In the genomic region with DNA sequence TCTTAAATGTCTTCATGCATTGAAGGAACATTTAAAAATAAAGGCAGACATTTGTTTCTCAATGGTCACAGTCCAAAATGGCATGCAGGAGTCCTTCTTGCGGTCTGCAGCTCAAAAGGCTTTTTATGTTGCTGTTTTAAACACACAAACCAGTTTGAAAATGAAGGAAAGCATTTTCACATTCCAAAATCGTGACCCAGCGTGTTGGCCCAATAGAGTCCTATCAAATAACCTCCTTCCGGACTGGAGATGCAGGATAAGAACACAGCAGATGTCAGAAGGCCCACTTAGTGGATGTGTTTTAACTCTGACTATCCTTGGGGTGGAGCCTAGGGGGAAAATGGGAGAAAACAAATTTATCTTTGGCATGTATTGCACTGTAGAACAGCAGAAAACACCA, we compare ENCODE assay signal across 25 mouse cellular contexts.
A peak's percentile ranks its signal among the peaks of the same experiment; 100 is the strongest.
DNase-seq lines count a peak whose midpoint lies in the region; ATAC-seq and TF ChIP-seq lines count a peak whose summit lies in the region.
"Had no signal": no experiment of that assay in that cellular context is flagged by ENCODE, and none has a peak within 500 bp of the region (broad histone marks: within the 10 kb centered on the region; RNA-seq: fewer than 3 reads in every experiment).

No protein-coding gene starts in this region.

- peaks cover 2% of the 10 kb centered on the region; the same call in 1 of the 2 replicates for H3K36me3 ChIP-seq in heart, adult 2 months (ENCODE audit: control insufficient read depth, insufficient read depth, low read length)
- H3K36me3 ChIP-seq in midbrain, postnatal 0 days (ENCODE audit: insufficient read depth, low read length) = no peaks in the 10 kb centered on the region
- H3K36me3 ChIP-seq: embryonic facial prominence, embryonic 12.5 days; embryonic facial prominence, embryonic 15.5 days; forebrain, embryonic 12.5 days; forebrain, embryonic 15.5 days; heart, embryonic 15.5 days; hindbrain, embryonic 10.5 days; hindbrain, embryonic 13.5 days; intestine, embryonic 15.5 days had no signal

- H3K9ac ChIP-seq in heart, adult 2 months (ENCODE audit: low read depth, low read length) = no peak overlapping the region
- no peak overlapping the region for H3K9ac ChIP-seq in midbrain, postnatal 0 days (replicated peaks; ENCODE audit: low read length, poor library complexity, severe bottlenecking)
- H3K9ac ChIP-seq: embryonic facial prominence, embryonic 12.5 days; embryonic facial prominence, embryonic 15.5 days; forebrain, embryonic 12.5 days; forebrain, embryonic 15.5 days; heart, embryonic 15.5 days; hindbrain, embryonic 13.5 days; intestine, embryonic 15.5 days had no signal

- no peak overlapping the region for H3K4me3 ChIP-seq in heart, adult 2 months
- H3K4me3 ChIP-seq in midbrain, postnatal 0 days (ENCODE audit: low read depth, low read length) = no peak overlapping the region
- H3K4me3 ChIP-seq: embryonic facial prominence, embryonic 12.5 days; embryonic facial prominence, embryonic 15.5 days; forebrain, embryonic 12.5 days; forebrain, embryonic 15.5 days; heart, embryonic 15.5 days; hindbrain, embryonic 10.5 days; hindbrain, embryonic 13.5 days; intestine, embryonic 15.5 days had no signal

- H3K79me2 ChIP-seq in heart, adult 2 months (replicated peaks; ENCODE audit: control insufficient read depth, insufficient read depth, low read length) = no peaks in the 10 kb centered on the region

- no peak for TF ChIP-seq POLR2A in heart, adult 2 months (IDR thresholded peaks at IDR 0.05; ENCODE audit: insufficient read depth, low read depth, low read length)

- no peak for TF ChIP-seq EP300 in heart, adult 2 months (IDR thresholded peaks at IDR 0.05; ENCODE audit: insufficient read depth, low read depth, low read length)

- H3K27ac ChIP-seq in heart, adult 2 months = no peak overlapping the region
- no peak overlapping the region for H3K27ac ChIP-seq in midbrain, postnatal 0 days (ENCODE audit: low read depth, low read length)
- H3K27ac ChIP-seq: embryonic facial prominence, embryonic 12.5 days; embryonic facial prominence, embryonic 15.5 days; forebrain, embryonic 12.5 days; forebrain, embryonic 15.5 days; heart, embryonic 15.5 days; hindbrain, embryonic 10.5 days; hindbrain, embryonic 13.5 days; intestine, embryonic 15.5 days had no signal

- DNase-seq in gastrocnemius, adult 18-20 months (ENCODE audit: low spot score) = peak; percentile 54
- DNase-seq in gastrocnemius, postnatal 14 days = no peak
- peak; percentile 92 for DNase-seq in heart, adult 11 months
- DNase-seq in heart, adult 2 months = no peak
- peak; percentile 42 for DNase-seq in NIH3T3 (ENCODE audit: low read depth)
- DNase-seq in skeletal muscle tissue, adult 2 months (ENCODE audit: low read depth, low spot score) = peak; percentile 47
- DNase-seq in midbrain, postnatal 0 days (ENCODE audit: low spot score) = no peak
- DNase-seq: adrenal gland, postnatal 10 days; adrenal gland, postnatal 36 days; cerebellum, adult 18-20 months; cerebellum, adult 9-10 months; cerebellum, postnatal 25 days; heart, postnatal 36 days; kidney, adult 11 months had no signal

- no peak for TF ChIP-seq CTCF in heart, adult 2 months (IDR thresholded peaks at IDR 0.05)
- TF ChIP-seq CTCF in midbrain, postnatal 0 days (IDR thresholded peaks at IDR 0.05) = no peak

- H3K4me1 ChIP-seq in heart, adult 2 months (ENCODE audit: control insufficient read depth, insufficient read depth, low read length) = peaks cover 2% of the 10 kb centered on the region; the same call in 1 of the 2 replicates
- H3K4me1 ChIP-seq in midbrain, postnatal 0 days (ENCODE audit: insufficient read depth, low read length) = no peaks in the 10 kb centered on the region
- H3K4me1 ChIP-seq: embryonic facial prominence, embryonic 12.5 days; embryonic facial prominence, embryonic 15.5 days; forebrain, embryonic 12.5 days; forebrain, embryonic 15.5 days; hindbrain, embryonic 10.5 days had no signal

- intact Hi-C loops in gastrocnemius, postnatal 14 days (cut with DNase I; ENCODE audit: low total_unique reads) = no loop called here
- intact Hi-C loops in heart, adult 2 months (cut with DNase I) = no loop called here

- no peak overlapping the region for H3K4me2 ChIP-seq in midbrain, postnatal 0 days (ENCODE audit: low read depth, low read length, poor library complexity, severe bottlenecking)
- H3K4me2 ChIP-seq: embryonic facial prominence, embryonic 12.5 days; embryonic facial prominence, embryonic 15.5 days; forebrain, embryonic 12.5 days; forebrain, embryonic 15.5 days; heart, embryonic 11.5 days; heart, embryonic 15.5 days; hindbrain, embryonic 13.5 days; intestine, embryonic 15.5 days had no signal

- no peaks in the 10 kb centered on the region for H3K27me3 ChIP-seq in heart, adult 2 months (ENCODE audit: control insufficient read depth, insufficient read depth, low read length)
- no peaks in the 10 kb centered on the region for H3K27me3 ChIP-seq in midbrain, postnatal 0 days (ENCODE audit: insufficient read depth, low read length)
- H3K27me3 ChIP-seq: embryonic facial prominence, embryonic 12.5 days; embryonic facial prominence, embryonic 15.5 days; forebrain, embryonic 12.5 days; forebrain, embryonic 15.5 days; heart, embryonic 15.5 days; hindbrain, embryonic 13.5 days; intestine, embryonic 15.5 days; Patski had no signal

- ATAC-seq in midbrain, postnatal 0 days (ENCODE audit: low FRiP score) = no peak
- ATAC-seq: forebrain, embryonic 15.5 days; hindbrain, embryonic 16.5 days; intestine, embryonic 15.5 days; Patski had no signal

- no peaks in the 10 kb centered on the region for H3K9me3 ChIP-seq in midbrain, postnatal 0 days (ENCODE audit: low read length)
- H3K9me3 ChIP-seq: embryonic facial prominence, embryonic 12.5 days; embryonic facial prominence, embryonic 15.5 days; forebrain, embryonic 12.5 days; forebrain, embryonic 15.5 days; heart, embryonic 15.5 days; hindbrain, embryonic 10.5 days; hindbrain, embryonic 13.5 days; intestine, embryonic 15.5 days had no signal

- 59% methylated on average over 4 of the region's 4 CpGs for WGBS in heart, adult 2 months
- 87% methylated on average over 4 of the region's 4 CpGs for WGBS in midbrain, postnatal 0 days

Comparison
In these comparisons a context has a peak if more than half of its experiments do, and no peak if none do; other contexts are left out.
1. DNase-seq: peak in gastrocnemius, adult 18-20 months (single experiment), heart, adult 11 months (single experiment), NIH3T3 (single experiment) and skeletal muscle tissue, adult 2 months (single experiment); none in gastrocnemius, postnatal 14 days (single experiment), heart, adult 2 months (0 of 2) and midbrain, postnatal 0 days (single experiment).